Mouse (Mus musculus): ENCODE measurements at regions not wholly inside any gene's neighbourhood (a gene's known extent, or its start where the extent isn't known, plus 50 kb on each side); places are given as distances from the start of the nearest gene placed in this dataset.

DNA sequence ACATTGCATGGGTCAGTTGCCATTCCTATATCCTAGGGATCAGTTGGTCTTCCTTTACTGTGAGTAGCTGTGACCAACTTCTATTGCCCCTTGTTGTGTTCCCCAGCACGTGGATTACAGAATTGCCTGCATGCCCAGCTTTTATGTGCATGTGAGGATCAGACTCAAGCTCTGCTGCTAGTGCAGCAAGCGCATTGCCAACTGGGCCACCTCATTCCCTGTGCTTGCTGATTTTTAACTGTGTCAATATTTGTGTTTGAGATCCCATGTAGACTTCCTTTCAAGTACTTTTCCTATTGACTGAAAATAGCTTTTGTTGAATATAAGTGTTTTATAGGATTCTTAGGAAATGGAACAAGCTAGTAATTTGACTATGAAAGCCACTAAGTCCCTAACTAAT is 1526.5 kb upstream of the Tenm2 start:
- Histone ChIP-seq H3K4me1 (ENCODE audit: control insufficient read depth, insufficient read depth, low read length) (no peaks in the 10 kb centered on the region), H3K27me3 (replicated peaks; ENCODE audit: control insufficient read depth, insufficient read depth, low read length) (no peaks in the 10 kb centered on the region), H3K27ac (ENCODE audit: low read depth, low read length) (no peak overlapping the region), H3K9me3 (replicated peaks; ENCODE audit: control insufficient read depth, low read length) (no peaks in the 10 kb centered on the region), H3K36me3 (ENCODE audit: control insufficient read depth, insufficient read depth, low read length) (no peaks in the 10 kb centered on the region), H3K4me3 (ENCODE audit: low read depth, low read length) (no peak overlapping the region), H3K9ac (ENCODE audit: low read length) (no peak overlapping the region), H3K4me2 (ENCODE audit: low read length) (no peak overlapping the region)
- ATAC-seq (no peak), DNase-seq (ENCODE audit: low spot score) (no peak)
- WGBS: 75% methylated on average over 2 of the region's 2 CpGs

- no peaks in the 10 kb centered on the region for H3K36me3 ChIP-seq (ENCODE audit: control insufficient read depth, insufficient read depth, low read length)
- ATAC-seq: peak; percentile 52; the same call in 1 of the 2 replicates
- WGBS: 38% methylated on average over 3 of the region's 3 CpGs
Observed at GRCm38 (mm10) chr11:38747549-38747948, 1511.8 kb upstream of the Tenm2 start.

DNA sequence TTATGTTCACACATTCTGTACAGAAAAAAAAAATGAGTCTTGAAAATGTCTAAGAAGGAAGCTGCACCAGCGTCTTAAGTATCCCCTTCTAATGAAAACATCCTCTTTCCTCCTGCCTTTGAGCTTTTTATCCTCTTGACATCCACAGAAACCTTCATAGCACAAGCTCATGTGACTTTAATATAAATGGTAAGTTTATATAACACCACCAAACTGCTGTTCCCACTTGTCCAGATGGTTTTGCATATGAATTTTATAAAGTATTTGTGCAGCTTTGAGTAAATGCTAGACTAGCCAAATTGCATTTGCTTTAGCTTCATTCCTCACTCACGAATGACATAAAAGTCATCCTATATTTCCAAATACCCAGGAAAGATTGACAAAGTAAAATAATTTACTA is 1493.3 kb upstream of the Tenm2 start:
- WGBS: 45% methylated on average over 2 of the region's 2 CpGs
- Histone ChIP-seq H3K4me3 (ENCODE audit: low read depth, low read length) (no peak overlapping the region), H3K4me2 (ENCODE audit: low read length) (no peak overlapping the region), H3K9me3 (replicated peaks; ENCODE audit: control insufficient read depth, low read length) (no peaks in the 10 kb centered on the region), H3K36me3 (ENCODE audit: control insufficient read depth, insufficient read depth, low read length) (no peaks in the 10 kb centered on the region), H3K9ac (ENCODE audit: low read length) (no peak overlapping the region), H3K4me1 (ENCODE audit: control insufficient read depth, insufficient read depth, low read length) (no peaks in the 10 kb centered on the region), H3K27me3 (replicated peaks; ENCODE audit: control insufficient read depth, insufficient read depth, low read length) (no peaks in the 10 kb centered on the region), H3K27ac (ENCODE audit: low read depth, low read length) (no peak overlapping the region)
- no peak for ATAC-seq
- DNase-seq (ENCODE audit: low spot score): peak; percentile 58

More at GRCm38 (mm10) chr11:38747549-38747948, 1511.8 kb upstream of the Tenm2 start:
- no peak overlapping the region for H3K9ac ChIP-seq (ENCODE audit: low read length)
- DNase-seq (ENCODE audit: low spot score): peak; percentile 59
- H3K27ac ChIP-seq (ENCODE audit: low read depth, low read length): no peak overlapping the region
- no peaks in the 10 kb centered on the region for H3K4me1 ChIP-seq (ENCODE audit: control insufficient read depth, insufficient read depth, low read length)
- no peaks in the 10 kb centered on the region for H3K27me3 ChIP-seq (replicated peaks; ENCODE audit: control insufficient read depth, insufficient read depth, low read length)
- no peaks in the 10 kb centered on the region for H3K9me3 ChIP-seq (replicated peaks; ENCODE audit: control insufficient read depth, low read length)
- H3K4me3 ChIP-seq (ENCODE audit: low read depth, low read length): no peak overlapping the region
- no peak overlapping the region for H3K4me2 ChIP-seq (ENCODE audit: low read length)

- Histone ChIP-seq H3K9me3 (replicated peaks; ENCODE audit: control insufficient read depth, low read length) (no peaks in the 10 kb centered on the region), H3K27ac (ENCODE audit: low read depth, low read length) (no peak overlapping the region), H3K36me3 (ENCODE audit: control insufficient read depth, insufficient read depth, low read length) (no peaks in the 10 kb centered on the region), H3K4me1 (ENCODE audit: control insufficient read depth, insufficient read depth, low read length) (no peaks in the 10 kb centered on the region), H3K9ac (ENCODE audit: low read length) (no peak overlapping the region), H3K4me2 (ENCODE audit: low read length) (no peak overlapping the region), H3K27me3 (replicated peaks; ENCODE audit: control insufficient read depth, insufficient read depth, low read length) (no peaks in the 10 kb centered on the region), H3K4me3 (ENCODE audit: low read depth, low read length) (no peak overlapping the region)
- 75% methylated on average over 3 of the region's 3 CpGs for WGBS
- peak; percentile 13 for DNase-seq (ENCODE audit: low spot score)
- ATAC-seq: no peak
Observed at GRCm38 (mm10) chr11:38715697-38716096, 1479.9 kb upstream of the Tenm2 start.

DNA sequence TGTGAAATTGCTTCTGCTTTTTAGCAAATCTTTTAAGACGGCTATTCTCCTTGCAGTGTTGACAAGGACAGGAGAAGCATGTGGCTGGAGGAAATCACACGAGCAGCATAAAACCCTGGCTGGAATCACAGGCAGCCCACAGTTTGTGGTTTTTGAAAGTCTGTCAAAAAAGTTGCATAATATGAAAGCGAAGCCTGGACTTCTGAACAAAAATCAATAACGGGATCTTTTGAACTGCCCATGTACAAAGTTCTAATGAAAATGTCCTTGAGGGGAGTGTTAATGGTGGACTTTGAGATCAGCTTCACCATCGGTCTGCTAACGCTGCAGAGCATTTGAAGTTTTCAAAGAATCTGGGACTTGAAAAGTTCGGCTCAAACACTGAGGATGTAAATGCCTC is 1445.5 kb upstream of the Tenm2 start:
- Histone ChIP-seq H3K9me3 (replicated peaks; ENCODE audit: control insufficient read depth, low read length) (no peaks in the 10 kb centered on the region), H3K4me3 (ENCODE audit: low read depth, low read length) (no peak overlapping the region), H3K36me3 (ENCODE audit: control insufficient read depth, insufficient read depth, low read length) (no peaks in the 10 kb centered on the region), H3K27me3 (replicated peaks; ENCODE audit: control insufficient read depth, insufficient read depth, low read length) (no peaks in the 10 kb centered on the region), H3K4me1 (ENCODE audit: control insufficient read depth, insufficient read depth, low read length) (no peaks in the 10 kb centered on the region), H3K4me2 (ENCODE audit: low read length) (no peak overlapping the region; the same call in 1 of the 2 replicates), H3K27ac (ENCODE audit: low read depth, low read length) (no peak overlapping the region), H3K9ac (ENCODE audit: low read length) (no peak overlapping the region)
- WGBS: 16% methylated on average over 7 of the region's 7 CpGs
- ATAC-seq (no peak), DNase-seq (ENCODE audit: low spot score) (no peak)

- H3K9ac ChIP-seq (ENCODE audit: low read length): no peak overlapping the region
- ATAC-seq: no peak
- peak; percentile 1 for DNase-seq (ENCODE audit: low spot score)
- no peaks in the 10 kb centered on the region for H3K27me3 ChIP-seq (replicated peaks; ENCODE audit: control insufficient read depth, insufficient read depth, low read length)
- H3K36me3 ChIP-seq (ENCODE audit: control insufficient read depth, insufficient read depth, low read length): no peaks in the 10 kb centered on the region
- H3K4me3 ChIP-seq (ENCODE audit: low read depth, low read length): no peak overlapping the region
- 73% methylated on average over 5 of the region's 5 CpGs for WGBS
- H3K4me1 ChIP-seq (ENCODE audit: control insufficient read depth, insufficient read depth, low read length): no peaks in the 10 kb centered on the region
- no peak overlapping the region for H3K27ac ChIP-seq (ENCODE audit: low read depth, low read length)
- no peaks in the 10 kb centered on the region for H3K9me3 ChIP-seq (replicated peaks; ENCODE audit: control insufficient read depth, low read length)
- no peak overlapping the region for H3K4me2 ChIP-seq (ENCODE audit: low read length)
Observed at GRCm38 (mm10) chr11:38673367-38674056, 1437.7 kb upstream of the Tenm2 start.

Measured in forebrain, embryonic 14.5 days (tissue).